Mouse (Mus musculus) adrenal gland, postnatal 14 days (tissue): ENCODE results near the gene Rps10. TPM values are rescaled to one million over a fixed set of nuclear protein-coding genes. Genes with fewer than 3 reads are reported as not detected.

Experiments used
- total RNA-seq: library from RNA; stranded (reverse); gene quantifications from 2 replicates; pipeline ENCODE4 v1.2.3, GENCODE M21; 2021

Gene Rps10
- total RNA-seq, 1 experiment from 2014 or later, result 864 TPM

Other genes starting within 250 kb of the Rps10 start
- 3.9 and 4.5 TPM in 2 replicates for gene Grm4, start 115.3 kb downstream of the Rps10 start, total RNA-seq
- 17.4 and 27.0 TPM in 2 replicates for gene Hmga1, start 80.2 kb downstream of the Rps10 start, total RNA-seq
- gene AI413582, start 70.9 kb downstream of the Rps10 start, total RNA-seq, result 10.9 and 19.7 TPM in 2 replicates
- gene Nudt3, start 13.2 kb downstream of the Rps10 start, total RNA-seq, result 162 and 173 TPM in 2 replicates
- gene RPS10-NUDT3, start 1.4 kb downstream of the Rps10 start, total RNA-seq, result not detected in 2 replicates
- gene Pacsin1, start 18.8 kb upstream of the Rps10 start, total RNA-seq, result 4.5 and 6.0 TPM in 2 replicates
- gene Spdef, start 92.3 kb upstream of the Rps10 start, total RNA-seq, result not detected in 2 replicates
- 142 and 151 TPM in 2 replicates for gene D17Wsu92e, start 184.0 kb upstream of the Rps10 start, total RNA-seq
- gene Snrpc, start 201.5 kb upstream of the Rps10 start, total RNA-seq, result 93.1 and 94.6 TPM in 2 replicates
- gene Uhrf1bp1, start 219.8 kb upstream of the Rps10 start, total RNA-seq, result 24.4 and 29.9 TPM in 2 replicates